Mouse (Mus musculus): ENCODE measurements around the gene Slc1a1. TPM values are rescaled to one million over a fixed set of nuclear protein-coding genes. Genes with fewer than 3 reads are reported as not detected.

Gene Slc1a1
- polyA plus RNA-seq, 1 experiment: 0.88 TPM

DNA sequence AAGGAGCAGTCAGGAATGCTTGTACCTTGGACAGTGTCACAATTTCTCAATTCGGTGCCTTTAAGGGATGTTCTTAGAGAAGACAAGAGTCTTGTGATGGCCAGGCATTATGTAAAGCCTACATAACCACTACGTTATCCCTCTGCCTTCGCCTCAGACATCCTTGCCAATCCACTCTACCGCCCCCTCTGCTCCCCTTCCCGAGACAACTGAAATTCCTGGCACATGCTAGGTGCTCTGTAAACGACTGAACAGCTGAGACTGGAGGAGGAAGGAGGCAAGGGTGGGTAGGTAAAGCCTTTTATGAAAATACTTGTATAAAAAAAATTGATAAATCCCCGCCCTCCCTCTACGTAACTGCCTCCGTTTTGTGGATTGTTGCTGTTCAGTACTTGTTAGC is 73.8 kb downstream of the Slc1a1 start:
- TF ChIP-seq CTCF (IDR thresholded peaks at IDR 0.05; ENCODE audit: low read depth, low read length) (no peak), POLR2A (IDR thresholded peaks at IDR 0.05; ENCODE audit: insufficient read depth, low read length) (no peak), EP300 (IDR thresholded peaks at IDR 0.05; ENCODE audit: insufficient read depth, low read depth, low read length) (no peak)
- Histone ChIP-seq H3K4me1 (ENCODE audit: control insufficient read depth, insufficient read depth, low read length) (no peaks in the 10 kb centered on the region), H3K9me3 (replicated peaks; ENCODE audit: control insufficient read depth, insufficient read depth, low read length, poor library complexity, severe bottlenecking) (no peaks in the 10 kb centered on the region), H3K4me3 (ENCODE audit: low read depth, low read length) (no peak overlapping the region), H3K27me3 (ENCODE audit: control insufficient read depth, insufficient read depth, low read length, poor library complexity, severe bottlenecking) (no peaks in the 10 kb centered on the region), H3K36me3 (ENCODE audit: control insufficient read depth, insufficient read depth, low read length, poor library complexity, severe bottlenecking) (no peaks in the 10 kb centered on the region), H3K27ac (ENCODE audit: insufficient read depth, low read length) (no peak overlapping the region), H3K9ac (ENCODE audit: low read depth, poor library complexity, severe bottlenecking) (no peak overlapping the region)

GRCm38 (mm10) chr19:28914598-28914997 is 79.7 kb downstream of the Slc1a1 start:
- H3K9me3 ChIP-seq (replicated peaks; ENCODE audit: control insufficient read depth, insufficient read depth, low read length, poor library complexity, severe bottlenecking): no peaks in the 10 kb centered on the region
- TF ChIP-seq CTCF (IDR thresholded peaks at IDR 0.05; ENCODE audit: low read depth, low read length) (no peak), EP300 (IDR thresholded peaks at IDR 0.05; ENCODE audit: insufficient read depth, low read depth, low read length) (no peak), POLR2A (IDR thresholded peaks at IDR 0.05; ENCODE audit: insufficient read depth, low read length) (no peak)
- H3K9ac ChIP-seq (ENCODE audit: low read depth, poor library complexity, severe bottlenecking): no peak overlapping the region
- no peaks in the 10 kb centered on the region for H3K4me1 ChIP-seq (ENCODE audit: control insufficient read depth, insufficient read depth, low read length)
- no peaks in the 10 kb centered on the region for H3K27me3 ChIP-seq (ENCODE audit: control insufficient read depth, insufficient read depth, low read length, poor library complexity, severe bottlenecking)
- H3K36me3 ChIP-seq (ENCODE audit: control insufficient read depth, insufficient read depth, low read length, poor library complexity, severe bottlenecking): no peaks in the 10 kb centered on the region
- no peak overlapping the region for H3K27ac ChIP-seq (ENCODE audit: insufficient read depth, low read length)
- no peak overlapping the region for H3K4me3 ChIP-seq (ENCODE audit: low read depth, low read length)

DNA sequence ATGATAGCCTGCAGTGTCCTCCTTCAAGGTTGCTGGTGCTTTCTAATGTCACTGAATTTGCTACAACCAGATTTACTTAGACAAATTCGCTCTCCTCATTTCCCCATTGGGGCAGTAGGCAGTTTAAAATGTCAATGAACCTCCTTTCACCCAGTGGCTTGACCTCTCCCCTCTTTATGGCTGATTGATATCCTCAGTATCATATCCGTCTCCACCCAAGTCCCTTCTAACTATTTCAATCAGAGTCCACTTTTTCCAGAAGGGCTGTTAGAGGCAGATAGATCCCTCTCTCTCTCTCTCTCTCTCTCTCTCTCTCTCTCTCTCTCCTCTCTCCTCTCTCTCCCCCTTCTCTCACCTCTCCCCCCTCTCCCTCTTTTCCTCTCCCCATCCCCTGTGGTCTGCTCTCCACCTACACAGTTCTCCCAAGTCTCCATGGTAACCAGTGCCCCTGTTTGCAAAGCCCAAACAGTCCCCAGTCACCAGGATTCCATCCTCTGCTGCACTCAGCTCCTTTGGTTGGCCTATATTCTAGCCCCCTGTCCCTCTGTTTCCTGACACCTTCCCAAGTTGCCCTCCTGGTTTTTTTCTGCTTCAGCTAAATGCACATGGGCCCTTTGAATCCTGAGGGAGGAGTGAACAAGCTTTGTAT is 80.9 kb downstream of the Slc1a1 start:
- H3K9me3 ChIP-seq (replicated peaks; ENCODE audit: control insufficient read depth, insufficient read depth, low read length, poor library complexity, severe bottlenecking): no peaks in the 10 kb centered on the region
- no peaks in the 10 kb centered on the region for H3K27me3 ChIP-seq (ENCODE audit: control insufficient read depth, insufficient read depth, low read length, poor library complexity, severe bottlenecking)
- no peaks in the 10 kb centered on the region for H3K36me3 ChIP-seq (ENCODE audit: control insufficient read depth, insufficient read depth, low read length, poor library complexity, severe bottlenecking)
- no peaks in the 10 kb centered on the region for H3K4me1 ChIP-seq (ENCODE audit: control insufficient read depth, insufficient read depth, low read length)
- H3K4me3 ChIP-seq (ENCODE audit: low read depth, low read length): no peak overlapping the region
- no peak overlapping the region for H3K9ac ChIP-seq (ENCODE audit: low read depth, poor library complexity, severe bottlenecking)
- TF ChIP-seq EP300 (IDR thresholded peaks at IDR 0.05; ENCODE audit: insufficient read depth, low read depth, low read length) (no peak), CTCF (IDR thresholded peaks at IDR 0.05; ENCODE audit: low read depth, low read length) (no peak), POLR2A (IDR thresholded peaks at IDR 0.05; ENCODE audit: insufficient read depth, low read length) (no peak)
- no peak overlapping the region for H3K27ac ChIP-seq (ENCODE audit: insufficient read depth, low read length)

- Histone ChIP-seq H3K27ac (ENCODE audit: insufficient read depth, low read length) (no peak overlapping the region), H3K4me3 (ENCODE audit: low read depth, low read length) (no peak overlapping the region), H3K36me3 (ENCODE audit: control insufficient read depth, insufficient read depth, low read length, poor library complexity, severe bottlenecking) (no peaks in the 10 kb centered on the region), H3K4me1 (ENCODE audit: control insufficient read depth, insufficient read depth, low read length) (no peaks in the 10 kb centered on the region), H3K27me3 (ENCODE audit: control insufficient read depth, insufficient read depth, low read length, poor library complexity, severe bottlenecking) (no peaks in the 10 kb centered on the region), H3K9ac (ENCODE audit: low read depth, poor library complexity, severe bottlenecking) (no peak overlapping the region), H3K9me3 (replicated peaks; ENCODE audit: control insufficient read depth, insufficient read depth, low read length, poor library complexity, severe bottlenecking) (no peaks in the 10 kb centered on the region)
- TF ChIP-seq CTCF (IDR thresholded peaks at IDR 0.05; ENCODE audit: low read depth, low read length) (no peak), EP300 (IDR thresholded peaks at IDR 0.05; ENCODE audit: insufficient read depth, low read depth, low read length) (no peak), POLR2A (IDR thresholded peaks at IDR 0.05; ENCODE audit: insufficient read depth, low read length) (no peak)
Observed at GRCm38 (mm10) chr19:28916492-28916891, 81.6 kb downstream of the Slc1a1 start.

DNA sequence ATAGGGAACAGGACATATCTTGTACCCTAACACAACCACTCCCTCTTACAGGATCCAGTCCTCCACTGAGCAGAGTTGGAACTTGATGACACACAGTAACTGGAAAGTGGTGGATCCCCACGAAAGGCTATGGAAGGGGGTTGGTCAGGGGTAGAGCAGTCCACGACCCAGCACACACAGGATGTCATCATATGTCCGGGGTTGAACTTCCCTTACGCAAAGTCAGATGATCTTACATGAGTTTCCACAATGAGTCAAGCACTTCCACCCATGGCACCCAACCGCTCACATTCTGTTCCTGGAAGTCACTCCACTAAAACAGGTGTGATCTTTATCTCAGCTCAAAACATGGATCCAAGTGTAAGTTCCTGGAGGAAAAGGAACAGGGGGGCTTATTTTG is 83.0 kb downstream of the Slc1a1 start:
- H3K4me3 ChIP-seq (ENCODE audit: low read depth, low read length): no peak overlapping the region
- H3K36me3 ChIP-seq (ENCODE audit: control insufficient read depth, insufficient read depth, low read length, poor library complexity, severe bottlenecking): no peaks in the 10 kb centered on the region
- H3K27me3 ChIP-seq (ENCODE audit: control insufficient read depth, insufficient read depth, low read length, poor library complexity, severe bottlenecking): no peaks in the 10 kb centered on the region

GRCm38 (mm10) chr19:28926366-28926765 is 91.5 kb downstream of the Slc1a1 start:
- H3K36me3 ChIP-seq (ENCODE audit: control insufficient read depth, insufficient read depth, low read length, poor library complexity, severe bottlenecking): no peaks in the 10 kb centered on the region
- no peaks in the 10 kb centered on the region for H3K9me3 ChIP-seq (replicated peaks; ENCODE audit: control insufficient read depth, insufficient read depth, low read length, poor library complexity, severe bottlenecking)
- no peak overlapping the region for H3K9ac ChIP-seq (ENCODE audit: low read depth, poor library complexity, severe bottlenecking)
- no peak overlapping the region for H3K27ac ChIP-seq (ENCODE audit: insufficient read depth, low read length)
- H3K27me3 ChIP-seq (ENCODE audit: control insufficient read depth, insufficient read depth, low read length, poor library complexity, severe bottlenecking): no peaks in the 10 kb centered on the region
- TF ChIP-seq CTCF (IDR thresholded peaks at IDR 0.05; ENCODE audit: low read depth, low read length) (no peak), POLR2A (IDR thresholded peaks at IDR 0.05; ENCODE audit: insufficient read depth, low read length) (no peak), EP300 (IDR thresholded peaks at IDR 0.05; ENCODE audit: insufficient read depth, low read depth, low read length) (no peak)
- no peaks in the 10 kb centered on the region for H3K4me1 ChIP-seq (ENCODE audit: control insufficient read depth, insufficient read depth, low read length)
- H3K4me3 ChIP-seq (ENCODE audit: low read depth, low read length): no peak overlapping the region

More for the DNA sequence above, 83.0 kb downstream of the Slc1a1 start:
- Histone ChIP-seq H3K9me3 (replicated peaks; ENCODE audit: control insufficient read depth, insufficient read depth, low read length, poor library complexity, severe bottlenecking) (no peaks in the 10 kb centered on the region), H3K27ac (ENCODE audit: insufficient read depth, low read length) (no peak overlapping the region), H3K4me1 (ENCODE audit: control insufficient read depth, insufficient read depth, low read length) (no peaks in the 10 kb centered on the region), H3K9ac (ENCODE audit: low read depth, poor library complexity, severe bottlenecking) (no peak overlapping the region)
- TF ChIP-seq CTCF (IDR thresholded peaks at IDR 0.05; ENCODE audit: low read depth, low read length): no peak
- no peak for TF ChIP-seq EP300 (IDR thresholded peaks at IDR 0.05; ENCODE audit: insufficient read depth, low read depth, low read length)
- TF ChIP-seq POLR2A (IDR thresholded peaks at IDR 0.05; ENCODE audit: insufficient read depth, low read length): no peak
